Mouse (Mus musculus): ENCODE results near the gene Epha6.
"Not testable (repeated sequence)": the region's sequence is repeated elsewhere in the genome, so short reads cannot be mapped to it uniquely, and the experiment has no call there.

The Epha6 gene

DNA sequence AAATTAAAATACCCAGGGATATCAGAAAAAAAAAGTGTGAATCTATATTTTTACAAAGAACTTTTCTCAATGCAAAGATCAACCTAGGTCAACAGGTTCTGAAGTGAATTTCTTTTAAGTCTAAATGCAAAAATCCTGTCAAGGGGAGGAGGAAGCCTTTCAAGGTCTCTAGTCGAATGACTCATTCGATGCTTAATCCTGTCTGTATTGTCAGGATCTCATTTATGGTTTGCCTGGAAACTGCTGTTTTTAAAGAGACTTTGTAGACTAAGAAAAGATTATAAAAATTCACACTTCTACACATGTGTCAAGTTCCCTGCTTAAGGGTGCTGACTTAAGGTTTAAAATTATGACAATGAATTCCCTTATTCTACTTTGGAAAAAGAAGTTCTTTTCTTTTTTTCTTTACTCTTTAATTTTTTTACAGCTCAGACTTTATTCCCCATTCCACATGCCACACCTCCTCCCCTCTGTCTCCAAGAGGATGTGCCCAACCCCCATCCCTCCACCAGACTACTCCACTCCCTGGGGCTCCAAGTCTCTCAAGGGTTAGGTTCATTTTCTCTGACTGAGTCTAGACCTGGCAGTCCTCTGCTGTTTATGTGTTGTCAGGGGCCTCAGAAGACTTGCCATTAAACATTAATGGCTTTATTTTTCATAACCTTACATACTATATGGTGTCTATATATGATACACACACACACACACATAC is 598.3 kb downstream of the Epha6 start:
- no peak for DNase-seq (ENCODE audit: extremely low read depth, low read depth, low spot score)

- DNase-seq (ENCODE audit: extremely low read depth, low read depth, low spot score): no peak
Measured at GRCm38 (mm10) chr16:59969816-59970215, 635.5 kb downstream of the Epha6 start.

GRCm38 (mm10) chr16:59955731-59956130 is 649.6 kb downstream of the Epha6 start:
- DNase-seq (ENCODE audit: extremely low read depth, low read depth, low spot score): no peak

DNA sequence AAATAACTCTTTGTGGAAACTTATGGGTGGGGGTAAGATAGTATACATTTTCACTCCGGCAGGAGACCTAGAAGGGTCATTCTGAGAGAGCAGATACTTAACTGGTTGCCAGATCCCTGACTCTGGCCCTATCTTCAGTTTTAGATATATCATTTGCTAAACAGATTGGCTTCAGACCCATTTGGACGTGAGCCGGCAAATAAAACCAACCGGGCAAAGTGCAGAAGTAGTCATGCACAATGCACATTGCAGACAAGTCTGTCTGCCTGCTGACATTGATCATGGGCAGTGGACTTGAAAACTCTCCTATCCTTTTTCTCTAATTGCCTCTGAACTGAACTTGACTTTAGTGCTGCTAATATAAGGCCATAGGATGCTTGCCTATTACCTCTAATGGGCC is 681.6 kb downstream of the Epha6 start:
- DNase-seq (ENCODE audit: extremely low read depth, low read depth, low spot score): no peak

- no peak for DNase-seq (ENCODE audit: extremely low read depth, low read depth, low spot score)
Measured at GRCm38 (mm10) chr16:59880073-59880472, 725.3 kb downstream of the Epha6 start.

DNA sequence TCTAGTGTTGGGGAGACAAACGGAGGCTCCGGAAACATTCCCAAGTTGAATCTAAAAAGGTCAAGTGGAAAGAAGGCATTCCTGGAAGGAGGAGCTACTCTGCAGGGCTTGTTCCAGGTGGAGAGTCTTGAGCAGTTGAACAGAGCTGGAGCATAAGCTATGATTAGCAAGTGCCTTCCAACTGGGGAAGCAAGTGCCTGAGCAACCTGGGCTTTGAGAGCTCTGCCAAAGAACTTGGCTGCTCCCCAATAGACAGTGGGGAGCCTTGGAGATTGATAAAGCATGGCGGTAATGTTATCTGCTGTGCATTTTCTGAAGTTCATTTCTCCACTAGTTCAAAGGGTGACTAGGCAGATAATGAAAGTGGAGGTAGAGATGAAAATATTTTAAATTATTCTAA is 733.5 kb downstream of the Epha6 start:
- DNase-seq (ENCODE audit: extremely low read depth, low read depth, low spot score): no peak

DNA sequence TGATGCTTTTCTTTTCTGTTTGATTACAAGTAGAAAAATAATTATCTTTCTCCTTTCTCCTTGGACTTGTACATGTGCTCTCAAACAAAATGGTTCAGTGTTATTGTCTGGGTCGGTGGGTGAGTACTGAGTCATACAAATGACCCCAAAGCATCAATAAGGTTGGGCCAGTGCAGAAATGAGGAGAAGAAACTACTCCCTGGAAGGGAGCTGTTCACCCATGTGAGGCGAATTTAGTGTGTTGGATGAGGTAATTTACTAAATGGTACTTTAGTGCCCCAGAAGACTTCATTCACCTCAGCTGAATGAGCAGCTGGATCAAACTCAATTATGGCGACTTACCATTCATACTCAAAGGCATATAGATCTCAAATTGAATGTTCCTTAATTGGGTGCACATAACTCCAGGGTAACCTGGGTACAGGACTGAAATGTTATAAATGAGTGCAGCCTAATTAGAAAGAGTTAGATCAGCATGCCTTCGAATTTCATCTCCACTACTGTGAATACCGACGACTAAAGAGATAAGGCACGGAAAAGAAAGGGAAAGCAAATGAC is 751.1 kb downstream of the Epha6 start:
- no peak for DNase-seq (ENCODE audit: extremely low read depth, low read depth, low spot score)

DNA sequence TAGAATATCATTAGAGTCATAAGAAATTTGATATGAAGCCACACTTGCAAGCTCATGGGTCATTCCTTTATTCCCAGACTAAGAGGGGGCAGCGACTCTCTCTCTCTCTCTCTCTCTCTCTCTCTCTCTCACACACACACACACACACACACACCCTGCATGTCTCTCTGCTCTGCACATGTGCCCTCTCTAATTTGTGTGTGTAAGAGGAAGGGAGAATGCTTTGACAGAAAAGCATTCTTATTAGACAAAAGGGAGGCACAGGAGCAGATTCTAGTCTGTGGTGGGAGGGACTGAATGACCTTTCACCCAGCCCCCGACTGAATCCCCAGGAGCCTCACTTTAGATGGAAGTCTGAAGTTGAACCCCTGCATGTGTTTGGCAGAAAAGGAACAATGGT is 752.6 kb downstream of the Epha6 start:
- DNase-seq (ENCODE audit: extremely low read depth, low read depth, low spot score): no peak

- DNase-seq (ENCODE audit: extremely low read depth, low read depth, low spot score): no peak
Measured at GRCm38 (mm10) chr16:59846574-59846973, 758.8 kb downstream of the Epha6 start.

DNA sequence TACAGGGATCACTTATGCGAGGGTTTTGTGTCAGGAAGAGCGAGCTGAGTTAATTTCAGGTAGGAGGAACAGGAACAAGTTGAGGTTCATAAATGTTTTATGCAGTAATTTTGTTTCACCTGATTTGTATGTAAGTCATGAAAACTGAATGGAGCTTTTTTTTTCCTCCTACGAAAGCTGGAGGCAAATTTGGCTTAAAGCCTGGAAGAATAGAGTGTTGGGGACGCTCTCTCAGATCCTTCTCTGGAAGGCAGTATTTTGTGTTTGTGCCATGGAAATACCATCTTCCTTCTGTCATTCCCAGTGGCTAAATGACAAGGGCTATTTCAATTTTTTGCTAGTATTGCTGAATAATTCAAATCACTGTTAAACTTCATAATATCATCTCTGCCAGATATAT is 768.6 kb downstream of the Epha6 start:
- DNase-seq (ENCODE audit: extremely low read depth, low read depth, low spot score): no peak

- no peak for DNase-seq (ENCODE audit: extremely low read depth, low read depth, low spot score)
Measured at GRCm38 (mm10) chr16:59836304-59836703, 769.0 kb downstream of the Epha6 start.

DNA sequence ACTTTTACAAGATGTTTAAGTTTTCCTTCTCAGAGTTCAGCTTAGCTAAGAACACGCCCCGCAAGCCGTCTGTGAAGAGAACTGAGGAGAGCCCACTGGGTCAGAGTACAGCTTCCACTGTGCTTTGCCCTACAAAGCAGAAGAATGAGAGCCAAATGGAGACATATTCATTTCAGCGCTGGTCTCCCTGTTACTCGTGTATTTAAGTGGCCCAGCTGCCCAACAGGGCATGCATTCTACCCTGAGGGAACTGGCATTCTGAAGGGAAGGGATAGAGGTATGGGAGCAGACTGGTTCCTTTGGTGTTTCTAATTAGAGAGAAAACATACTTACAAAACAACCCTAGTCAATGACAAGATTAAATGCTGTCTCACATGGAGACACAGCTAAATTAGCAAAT is 772.9 kb downstream of the Epha6 start:
- no peak for DNase-seq (ENCODE audit: extremely low read depth, low read depth, low spot score)

GRCm38 (mm10) chr16:59829655-59830054 is 775.7 kb downstream of the Epha6 start:
- no peak for DNase-seq (ENCODE audit: extremely low read depth, low read depth, low spot score)

DNA sequence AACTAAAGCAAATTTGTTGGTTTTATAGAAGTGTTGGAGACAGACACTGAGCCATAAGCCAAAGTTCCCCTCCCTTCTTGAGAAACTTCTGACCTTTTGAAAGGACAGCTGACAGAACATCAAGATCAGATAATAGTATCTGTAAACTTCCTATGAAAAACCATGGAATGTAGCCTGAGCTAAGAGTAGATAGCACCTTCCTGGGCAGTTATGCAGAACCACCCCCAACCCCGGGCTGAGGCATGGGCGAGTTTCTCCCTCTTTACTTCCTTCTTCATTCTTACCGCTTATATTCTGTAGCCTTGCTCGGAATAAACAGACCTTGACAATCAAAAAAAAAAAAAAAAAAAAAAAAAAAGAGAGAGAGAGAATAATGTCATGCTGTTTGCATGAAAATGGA is 805.5 kb downstream of the Epha6 start:
- DNase-seq (ENCODE audit: extremely low read depth, low read depth, low spot score): not testable (repeated sequence)

DNA sequence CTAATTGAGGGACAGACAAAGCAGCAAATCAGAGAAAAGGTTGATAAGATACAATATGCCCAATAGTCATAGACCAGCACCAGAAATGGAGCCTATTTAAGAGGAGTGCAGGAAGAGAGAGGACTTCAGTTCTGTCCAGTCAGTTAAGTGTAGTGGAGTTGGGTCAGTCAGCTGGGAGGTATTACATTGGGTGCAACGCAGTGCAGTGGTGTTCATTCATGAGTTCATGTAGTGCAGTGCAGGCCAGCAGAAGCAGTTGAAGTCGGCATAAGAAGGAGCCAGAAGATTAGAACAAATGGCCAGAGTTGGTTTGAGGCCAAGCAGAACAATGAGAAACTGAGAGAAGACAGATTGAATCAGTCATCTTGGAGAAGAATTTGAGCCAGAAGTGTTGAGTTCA is 833.0 kb downstream of the Epha6 start:
- no peak for DNase-seq (ENCODE audit: extremely low read depth, low read depth, low spot score)

DNA sequence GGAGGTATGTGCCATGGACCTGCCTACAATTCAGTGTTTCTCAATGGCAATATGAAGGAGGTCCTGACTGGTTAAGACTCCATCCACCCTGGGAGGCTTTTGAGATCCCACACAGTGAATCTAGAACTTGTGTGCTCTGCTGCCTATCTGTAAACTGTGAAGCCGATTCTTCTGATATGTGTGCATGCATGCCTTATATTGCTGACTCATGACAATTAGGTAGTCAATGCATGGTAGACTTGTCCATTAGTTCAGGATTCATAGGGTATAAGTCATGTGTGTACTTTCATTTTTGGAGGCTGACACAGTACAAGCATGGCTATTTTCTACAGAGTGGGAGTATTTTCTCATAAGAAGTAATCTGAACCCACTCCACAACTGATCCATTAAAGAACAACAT is 834.9 kb downstream of the Epha6 start:
- DNase-seq (ENCODE audit: extremely low read depth, low read depth, low spot score): no peak

GRCm38 (mm10) chr16:59769936-59770335 is 835.4 kb downstream of the Epha6 start:
- DNase-seq (ENCODE audit: extremely low read depth, low read depth, low spot score): no peak

DNA sequence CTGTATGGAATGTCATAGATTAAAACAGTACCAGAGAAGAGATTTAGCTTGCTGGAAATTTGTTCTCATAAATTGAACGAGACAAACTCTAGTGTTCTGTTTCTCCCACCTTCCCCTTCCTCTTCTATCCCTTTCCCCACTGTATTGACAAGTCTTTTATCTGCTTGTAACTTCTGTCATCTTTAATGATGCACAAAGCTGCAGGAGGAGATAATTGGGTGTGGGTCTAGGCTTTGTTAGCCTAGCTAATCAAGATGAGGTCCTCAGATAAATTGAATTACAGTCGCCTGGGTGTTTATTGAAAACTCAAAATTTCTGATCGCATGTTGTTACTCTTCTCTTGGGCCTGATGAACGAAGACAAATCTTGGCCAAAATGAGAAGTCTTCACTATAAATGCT is 844.5 kb downstream of the Epha6 start:
- DNase-seq (ENCODE audit: extremely low read depth, low read depth, low spot score): no peak

- no peak for DNase-seq (ENCODE audit: extremely low read depth, low read depth, low spot score)
Measured at GRCm38 (mm10) chr16:59750905-59751304, 854.4 kb downstream of the Epha6 start.

DNA sequence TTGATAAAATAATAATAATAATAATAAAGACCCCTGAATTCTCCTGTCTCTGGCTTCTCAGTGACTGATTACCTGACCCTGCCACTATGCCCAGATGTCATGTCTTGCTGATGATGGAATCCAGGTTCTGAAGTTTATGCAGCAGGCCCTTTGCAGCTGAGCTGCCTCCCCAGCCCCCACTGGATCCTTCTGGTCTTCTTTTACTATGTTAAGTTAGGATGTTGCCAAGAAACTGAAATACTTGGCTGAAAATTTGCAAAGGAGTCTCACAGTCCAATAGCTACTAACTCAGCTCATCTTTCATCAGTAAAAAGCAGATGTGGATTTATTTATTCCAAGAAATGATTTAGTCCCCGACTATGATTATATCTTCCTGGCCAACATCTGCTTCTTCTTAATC is 861.7 kb downstream of the Epha6 start:
- no peak for DNase-seq (ENCODE audit: extremely low read depth, low read depth, low spot score)

- DNase-seq (ENCODE audit: extremely low read depth, low read depth, low spot score): no peak
Measured at GRCm38 (mm10) chr16:59715524-59715923, 889.8 kb downstream of the Epha6 start.

- no peak for DNase-seq (ENCODE audit: extremely low read depth, low read depth, low spot score)
Measured at GRCm38 (mm10) chr16:59693230-59693629, 912.1 kb downstream of the Epha6 start.

- no peak for DNase-seq (ENCODE audit: extremely low read depth, low read depth, low spot score)
Measured at GRCm38 (mm10) chr16:59689120-59689519, 916.2 kb downstream of the Epha6 start.
